Mouse (Mus musculus): ENCODE measurements around the gene Akt1. TPM values are rescaled to one million over a fixed set of nuclear protein-coding genes. Genes with fewer than 3 reads are reported as not detected.

The Akt1 gene
- polyA plus RNA-seq, 1 experiment from 2014 or later = 51.4 TPM

GRCm38 (mm10) chr12:112617898-112618380 lies 56.7 kb downstream of the Akt1 start:
- no peaks in the 10 kb centered on the region for H3K9me3 ChIP-seq (replicated peaks; ENCODE audit: control insufficient read depth, low read length)
- ATAC-seq (replicated peaks; ENCODE audit: extremely low read depth, insufficient read depth, low FRiP score) = peak; percentile 79
- no peak overlapping the region for H3K4me3 ChIP-seq (ENCODE audit: low read length)
- H3K9ac ChIP-seq (ENCODE audit: low read length) = peak overlapping the region; percentile 86
- H3K4me1 ChIP-seq (ENCODE audit: control insufficient read depth, insufficient read depth, low read length) = peaks cover 39% of the 10 kb centered on the region
- H3K4me2 ChIP-seq (ENCODE audit: low read depth, low read length) = peak overlapping the region; percentile 89; the same call in 1 of the 2 replicates
- peak overlapping the region; percentile 98 for H3K27ac ChIP-seq (ENCODE audit: low read length)
- no peaks in the 10 kb centered on the region for H3K27me3 ChIP-seq (ENCODE audit: control insufficient read depth, insufficient read depth, low read length)
- 8% methylated on average over 8 of the region's 8 CpGs for WGBS
- no peaks in the 10 kb centered on the region for H3K36me3 ChIP-seq (ENCODE audit: control insufficient read depth, insufficient read depth)

DNA sequence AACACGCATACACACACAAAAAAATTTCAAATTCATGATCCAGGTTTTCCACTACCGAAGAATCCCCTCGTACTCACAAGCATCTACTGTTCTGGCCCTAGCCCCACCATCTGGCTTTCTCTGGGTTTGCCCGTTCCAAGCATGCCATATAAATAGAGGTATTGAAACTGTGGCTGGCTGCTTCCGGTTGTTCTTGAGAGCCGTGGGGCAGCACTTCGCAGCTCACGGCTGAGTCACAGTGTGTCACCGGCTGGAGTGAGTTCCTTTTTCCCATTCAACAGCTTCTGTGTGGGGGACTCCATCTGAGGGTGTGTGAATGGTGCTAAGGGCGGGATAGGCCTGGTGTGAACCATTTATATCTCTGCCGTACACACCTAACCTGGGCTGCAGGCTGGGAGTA lies 57.5 kb downstream of the Akt1 start:
- WGBS = 56% methylated on average over 11 of the region's 11 CpGs
- Histone ChIP-seq H3K36me3 (ENCODE audit: control insufficient read depth, insufficient read depth) (no peaks in the 10 kb centered on the region), H3K27ac (ENCODE audit: low read length) (peak overlapping the region; percentile 98), H3K4me2 (ENCODE audit: low read depth, low read length) (no peak overlapping the region), H3K4me1 (ENCODE audit: control insufficient read depth, insufficient read depth, low read length) (peaks cover 33% of the 10 kb centered on the region), H3K4me3 (ENCODE audit: low read length) (no peak overlapping the region), H3K27me3 (ENCODE audit: control insufficient read depth, insufficient read depth, low read length) (no peaks in the 10 kb centered on the region), H3K9me3 (replicated peaks; ENCODE audit: control insufficient read depth, low read length) (no peaks in the 10 kb centered on the region), H3K9ac (ENCODE audit: low read length) (no peak overlapping the region)
- ATAC-seq (replicated peaks; ENCODE audit: extremely low read depth, insufficient read depth, low FRiP score) = no peak

GRCm38 (mm10) chr12:112616668-112617067 lies 58.0 kb downstream of the Akt1 start:
- H3K36me3 ChIP-seq (ENCODE audit: control insufficient read depth, insufficient read depth) = 0 out of 2 replicates have a peak, but pooled peaks cover 3% of the 10 kb centered on the region
- peaks cover 28% of the 10 kb centered on the region for H3K4me1 ChIP-seq (ENCODE audit: control insufficient read depth, insufficient read depth, low read length)
- H3K4me2 ChIP-seq (ENCODE audit: low read depth, low read length) = no peak overlapping the region
- H3K27ac ChIP-seq (ENCODE audit: low read length) = peak overlapping the region; percentile 98; the same call in 1 of the 2 replicates
- ATAC-seq (replicated peaks; ENCODE audit: extremely low read depth, insufficient read depth, low FRiP score) = no peak
- 61% methylated on average over 9 of the region's 9 CpGs for WGBS
- no peaks in the 10 kb centered on the region for H3K27me3 ChIP-seq (ENCODE audit: control insufficient read depth, insufficient read depth, low read length)
- no peak overlapping the region for H3K9ac ChIP-seq (ENCODE audit: low read length)
- H3K4me3 ChIP-seq (ENCODE audit: low read length) = no peak overlapping the region
- H3K9me3 ChIP-seq (replicated peaks; ENCODE audit: control insufficient read depth, low read length) = no peaks in the 10 kb centered on the region

- 73% methylated on average over 10 of the region's 10 CpGs for WGBS
- Histone ChIP-seq H3K4me3 (ENCODE audit: low read length) (no peak overlapping the region), H3K4me1 (ENCODE audit: control insufficient read depth, insufficient read depth, low read length) (peaks cover 16% of the 10 kb centered on the region), H3K9me3 (replicated peaks; ENCODE audit: control insufficient read depth, low read length) (no peaks in the 10 kb centered on the region), H3K36me3 (ENCODE audit: control insufficient read depth, insufficient read depth) (peaks cover 8% of the 10 kb centered on the region), H3K27ac (ENCODE audit: low read length) (no peak overlapping the region), H3K4me2 (ENCODE audit: low read depth, low read length) (no peak overlapping the region), H3K27me3 (ENCODE audit: control insufficient read depth, insufficient read depth, low read length) (no peaks in the 10 kb centered on the region), H3K9ac (ENCODE audit: low read length) (peak overlapping the region; percentile 34)
- no peak for ATAC-seq (replicated peaks; ENCODE audit: extremely low read depth, insufficient read depth, low FRiP score)
These were observed 65.7 kb downstream of the Akt1 start for GRCm38 (mm10) chr12:112609031-112609430.

- Histone ChIP-seq H3K4me1 (ENCODE audit: control insufficient read depth, insufficient read depth, low read length) (peaks cover 16% of the 10 kb centered on the region), H3K36me3 (ENCODE audit: control insufficient read depth, insufficient read depth) (peaks cover 8% of the 10 kb centered on the region), H3K4me3 (ENCODE audit: low read length) (no peak overlapping the region), H3K27me3 (ENCODE audit: control insufficient read depth, insufficient read depth, low read length) (no peaks in the 10 kb centered on the region), H3K4me2 (ENCODE audit: low read depth, low read length) (no peak overlapping the region), H3K27ac (ENCODE audit: low read length) (no peak overlapping the region), H3K9ac (ENCODE audit: low read length) (no peak overlapping the region), H3K9me3 (replicated peaks; ENCODE audit: control insufficient read depth, low read length) (no peaks in the 10 kb centered on the region)
- no peak for ATAC-seq (replicated peaks; ENCODE audit: extremely low read depth, insufficient read depth, low FRiP score)
- WGBS = 55% methylated on average over 6 of the region's 6 CpGs
These were observed 67.7 kb downstream of the Akt1 start for GRCm38 (mm10) chr12:112606998-112607397.

GRCm38 (mm10) chr12:112605766-112606165 lies 68.9 kb downstream of the Akt1 start:
- Histone ChIP-seq H3K27me3 (ENCODE audit: control insufficient read depth, insufficient read depth, low read length) (no peaks in the 10 kb centered on the region), H3K4me2 (ENCODE audit: low read depth, low read length) (no peak overlapping the region), H3K9me3 (replicated peaks; ENCODE audit: control insufficient read depth, low read length) (no peaks in the 10 kb centered on the region), H3K9ac (ENCODE audit: low read length) (no peak overlapping the region), H3K27ac (ENCODE audit: low read length) (no peak overlapping the region), H3K36me3 (ENCODE audit: control insufficient read depth, insufficient read depth) (peaks cover 5% of the 10 kb centered on the region; the same call in 1 of the 2 replicates), H3K4me3 (ENCODE audit: low read length) (no peak overlapping the region), H3K4me1 (ENCODE audit: control insufficient read depth, insufficient read depth, low read length) (peaks cover 16% of the 10 kb centered on the region)
- peak; percentile 72 for ATAC-seq (replicated peaks; ENCODE audit: extremely low read depth, insufficient read depth, low FRiP score)
- 44% methylated on average over 6 of the region's 6 CpGs for WGBS

GRCm38 (mm10) chr12:112604709-112605649 lies 69.7 kb downstream of the Akt1 start:
- ATAC-seq (replicated peaks; ENCODE audit: extremely low read depth, insufficient read depth, low FRiP score) = peak; percentile 21; the same call in 1 of the 2 replicates
- no peak overlapping the region for H3K9ac ChIP-seq (ENCODE audit: low read length)
- 71% methylated on average over 20 of the region's 20 CpGs for WGBS

DNA sequence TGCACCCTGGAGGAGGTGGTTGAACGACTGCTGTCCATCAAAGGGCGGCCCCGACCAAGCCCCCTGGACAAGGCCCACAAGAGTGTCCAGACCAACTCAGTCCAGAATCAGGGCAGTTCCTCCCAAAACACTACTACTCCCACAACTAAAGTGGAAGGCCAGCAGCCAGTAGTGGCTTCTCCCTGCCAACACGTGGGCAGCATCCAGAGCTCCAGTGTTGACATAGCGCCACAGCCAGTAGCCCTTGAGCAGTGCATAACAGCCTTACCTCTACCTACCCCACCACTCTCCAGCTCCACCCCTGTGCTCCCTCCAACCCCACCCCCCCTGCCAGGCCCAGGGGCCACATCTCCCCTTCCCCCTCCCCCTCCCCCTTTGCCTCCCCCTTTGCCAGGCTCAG lies 70.7 kb downstream of the Akt1 start:
- Histone ChIP-seq H3K9ac (ENCODE audit: low read length) (no peak overlapping the region), H3K27ac (ENCODE audit: low read length) (no peak overlapping the region), H3K36me3 (ENCODE audit: control insufficient read depth, insufficient read depth) (peaks cover 5% of the 10 kb centered on the region; the same call in 1 of the 2 replicates), H3K4me1 (ENCODE audit: control insufficient read depth, insufficient read depth, low read length) (peaks cover 15% of the 10 kb centered on the region), H3K4me2 (ENCODE audit: low read depth, low read length) (no peak overlapping the region), H3K9me3 (replicated peaks; ENCODE audit: control insufficient read depth, low read length) (no peaks in the 10 kb centered on the region), H3K4me3 (ENCODE audit: low read length) (no peak overlapping the region), H3K27me3 (ENCODE audit: control insufficient read depth, insufficient read depth, low read length) (no peaks in the 10 kb centered on the region)
- no peak for ATAC-seq (replicated peaks; ENCODE audit: extremely low read depth, insufficient read depth, low FRiP score)
- 83% methylated on average over 5 of the region's 5 CpGs for WGBS

More at GRCm38 (mm10) chr12:112604709-112605649, 69.7 kb downstream of the Akt1 start:
- H3K27me3 ChIP-seq (ENCODE audit: control insufficient read depth, insufficient read depth, low read length) = no peaks in the 10 kb centered on the region
- no peak overlapping the region for H3K27ac ChIP-seq (ENCODE audit: low read length)
- no peaks in the 10 kb centered on the region for H3K9me3 ChIP-seq (replicated peaks; ENCODE audit: control insufficient read depth, low read length)
- peaks cover 5% of the 10 kb centered on the region; the same call in 1 of the 2 replicates for H3K36me3 ChIP-seq (ENCODE audit: control insufficient read depth, insufficient read depth)
- no peak overlapping the region for H3K4me2 ChIP-seq (ENCODE audit: low read depth, low read length)
- H3K4me1 ChIP-seq (ENCODE audit: control insufficient read depth, insufficient read depth, low read length) = peaks cover 16% of the 10 kb centered on the region
- no peak overlapping the region for H3K4me3 ChIP-seq (ENCODE audit: low read length)
